Mouse (Mus musculus) neutrophil, adult 5-6 weeks (primary cell): ENCODE measurements around the gene Atg101. TPM values are rescaled to one million over a fixed set of nuclear protein-coding genes. Genes with fewer than 3 reads are reported as not detected.
A peak's percentile ranks its signal among the peaks of the same experiment; 100 is the strongest.

Experiments
- ATAC-seq: fragments of 151-379, 151-347 bp; 2 replicates; pipeline ENCODE4 v1.8.0; 2017; ENCODE audit warnings: mild to moderate bottlenecking, moderate TSS enrichment; ENCODE audit not compliant: insufficient number of reproducible peaks, poor library complexity, low FRiP score, severe bottlenecking; ENCODE audit errors: extremely low read depth
- total RNA-seq: library from RNA; stranded (forward); fragments of 200-1000 nt; gene quantifications from 2 replicates; pipeline ENCODE4 v1.2.3, GENCODE M21; 2017

Atg101 gene
- 61.0 and 68.8 TPM in 2 replicates for total RNA-seq

GRCm38 (mm10) chr15:101283911-101284750, at the start of gene Atg101:
TSS of gene Atg101 (plus strand) at chr15:101284272.
- peak; percentile 86 for ATAC-seq

GRCm38 (mm10) chr15:101234611-101235341, 49.3 kb upstream of the Atg101 start:
- ATAC-seq = no peak

- no peak for ATAC-seq
Measured at GRCm38 (mm10) chr15:101235342-101235698, 48.8 kb upstream of the Atg101 start.

GRCm38 (mm10) chr15:101235728-101236327, 48.2 kb upstream of the Atg101 start:
- ATAC-seq = no peak

- peak; percentile 48 for ATAC-seq
Measured at GRCm38 (mm10) chr15:101236878-101237277, 47.2 kb upstream of the Atg101 start.

GRCm38 (mm10) chr15:101238885-101239511, 45.1 kb upstream of the Atg101 start:
- ATAC-seq = no peak

- ATAC-seq = no peak
Measured at GRCm38 (mm10) chr15:101239821-101240220, 44.3 kb upstream of the Atg101 start.

GRCm38 (mm10) chr15:101240799-101241204, 43.3 kb upstream of the Atg101 start:
- peak; percentile 78 for ATAC-seq

GRCm38 (mm10) chr15:101241236-101241635, 42.8 kb upstream of the Atg101 start:
- ATAC-seq = no peak

- ATAC-seq = no peak
Measured at GRCm38 (mm10) chr15:101241853-101242252, 42.2 kb upstream of the Atg101 start.

GRCm38 (mm10) chr15:101242645-101243044, 41.4 kb upstream of the Atg101 start:
- ATAC-seq = no peak

GRCm38 (mm10) chr15:101244012-101244411, 40.1 kb upstream of the Atg101 start:
- no peak for ATAC-seq

GRCm38 (mm10) chr15:101246231-101247154, 37.6 kb upstream of the Atg101 start:
- ATAC-seq = peak; percentile 94

- ATAC-seq = no peak
Measured at GRCm38 (mm10) chr15:101247155-101247498, 36.9 kb upstream of the Atg101 start.

GRCm38 (mm10) chr15:101248029-101248710, 35.9 kb upstream of the Atg101 start:
- no peak for ATAC-seq

- no peak for ATAC-seq
Measured at GRCm38 (mm10) chr15:101250220-101250800, 33.8 kb upstream of the Atg101 start.

- ATAC-seq = no peak
Measured at GRCm38 (mm10) chr15:101251930-101252329, 32.1 kb upstream of the Atg101 start.

GRCm38 (mm10) chr15:101252614-101253013, 31.5 kb upstream of the Atg101 start:
- ATAC-seq = peak; percentile 31
